Mouse (Mus musculus) limb, embryonic 12.5 days (tissue): ENCODE data around the gene Rhbdf1. TPM values are rescaled to one million over a fixed set of nuclear protein-coding genes. Genes with fewer than 3 reads are reported as not detected.
A peak's percentile ranks its signal among the peaks of the same experiment; 100 is the strongest.

Source experiments
- ATAC-seq: fragments of 200-750 bp; cut with Nextera tagmentation; 2 replicates; pipeline ENCODE4 v1.8.0; 2017; ENCODE audit warnings: low read depth, moderate TSS enrichment; ENCODE audit not compliant: insufficient number of reproducible peaks, insufficient read depth, low FRiP score, low TSS enrichment
- H3K27ac ChIP-seq: fragments of 300-500 bp; sonication (generic); 2 replicates; pipeline ENCODE4 v1.5.1; 2016; ENCODE audit warnings: mild to moderate bottlenecking, moderate library complexity
- H3K27me3 ChIP-seq: fragments of 300-500 bp; sonication (generic); 2 replicates; pipeline ENCODE4 v1.6.1; 2016; ENCODE audit warnings: mild to moderate bottlenecking, moderate library complexity
- H3K36me3 ChIP-seq: fragments of 300-500 bp; sonication (generic); 2 replicates; pipeline ENCODE4 v1.6.1; 2016; ENCODE audit warnings: mild to moderate bottlenecking, moderate library complexity
- H3K4me1 ChIP-seq: fragments of 300-500 bp; sonication (generic); replicated peaks from 2 replicates; pipeline ENCODE4 v1.6.1; 2016
- H3K4me2 ChIP-seq: fragments of 300-500 bp; sonication (generic); 2 replicates; pipeline ENCODE4 v1.6.1; 2016; ENCODE audit warnings: mild to moderate bottlenecking, moderate library complexity
- H3K4me3 ChIP-seq: fragments of 300-500 bp; sonication (generic); replicated peaks from 2 replicates; pipeline ENCODE4 v1.5.1; 2016; ENCODE audit warnings: mild to moderate bottlenecking
- H3K9ac ChIP-seq: fragments of 300-500 bp; sonication (generic); replicated peaks from 2 replicates; pipeline ENCODE4 v1.6.1; 2016; ENCODE audit warnings: mild to moderate bottlenecking, moderate library complexity
- H3K9me3 ChIP-seq: fragments of 300-500 bp; sonication (generic); 2 replicates; pipeline ENCODE4 v1.6.1; 2016; ENCODE audit warnings: mild to moderate bottlenecking, moderate library complexity
- WGBS: fragments of 180-500 bp; shearing (Covaris S2); methylation state at CpG from one replicate; pipeline ENCODE4 v1.1.7; 2016; 5-methylcytosine and 5-hydroxymethylcytosine counted together
- polyA plus RNA-seq: library from polyadenylated mRNA; unstranded; fragments of >200 nt; fragmentation: Nextera tagmentation; extraction: Ambion mirVana; gene quantifications from 2 replicates; pipeline ENCODE4 v1.2.1, GENCODE M21; 2016

Rhbdf1 gene
- polyA plus RNA-seq, 1 experiment from 2014 or later = 39.8 TPM

DNA sequence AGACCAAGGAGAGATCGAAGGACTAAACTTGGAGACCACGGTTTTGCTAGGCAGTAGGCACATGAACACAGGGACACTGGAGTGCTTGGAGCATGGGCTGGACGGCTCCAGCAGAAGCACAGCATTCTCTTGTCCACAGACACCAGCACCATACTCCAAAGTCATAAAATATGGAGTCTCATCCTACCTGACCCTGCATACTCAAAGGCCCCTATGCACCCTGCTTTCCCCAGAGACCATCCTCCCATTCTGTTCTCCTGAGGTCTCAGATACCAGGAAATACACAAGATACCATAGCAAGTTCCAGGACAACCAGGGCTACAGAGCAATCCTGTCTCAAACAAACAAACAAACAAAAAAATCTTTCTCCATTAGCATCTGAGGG is 15.3 kb upstream of the Rhbdf1 start:
- no peak overlapping the region for H3K9ac ChIP-seq
- H3K27ac ChIP-seq = no peak overlapping the region; the same call in 1 of the 2 replicates
- H3K9me3 ChIP-seq = no peaks in the 10 kb centered on the region
- H3K4me1 ChIP-seq = no peaks in the 10 kb centered on the region
- no peak overlapping the region for H3K4me3 ChIP-seq
- whole genome bisulfite sequencing = 96% methylated on average over 3 of the region's 3 CpGs
- no peaks in the 10 kb centered on the region for H3K27me3 ChIP-seq
- ATAC-seq = no peak
- H3K36me3 ChIP-seq = peaks cover 80% of the 10 kb centered on the region
- no peak overlapping the region for H3K4me2 ChIP-seq

DNA sequence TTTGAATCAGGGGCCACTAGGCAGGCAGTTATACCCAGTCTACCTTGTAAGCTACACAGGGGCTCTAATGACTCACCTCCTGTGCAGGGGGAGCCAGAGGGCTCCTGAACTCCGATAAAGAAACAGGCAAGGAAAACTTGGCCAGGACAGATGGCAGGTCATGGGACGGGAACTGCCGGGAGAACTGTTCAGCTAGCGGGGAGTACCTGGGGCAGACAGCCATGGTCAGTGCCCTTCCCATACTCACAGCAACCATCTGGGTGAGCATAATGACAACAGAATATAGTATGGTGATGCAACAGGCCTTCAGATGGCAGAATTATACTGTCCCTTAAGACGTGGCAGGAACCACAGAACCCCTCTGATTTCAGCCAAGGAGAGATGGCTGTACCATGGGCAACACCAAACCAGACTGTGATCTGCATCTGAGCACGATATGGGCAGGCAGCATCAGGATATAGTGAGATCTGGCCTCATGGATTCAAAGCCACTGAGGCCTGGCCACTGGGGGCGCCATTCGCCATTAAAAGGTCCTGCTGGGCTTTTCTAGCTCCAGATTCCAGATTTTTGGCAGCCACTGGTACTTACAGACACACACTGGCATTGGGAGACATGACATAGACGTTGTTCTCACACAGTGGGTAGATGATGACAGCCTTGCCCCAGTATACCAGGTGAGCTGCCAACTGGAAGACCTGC is 14.8 kb upstream of the Rhbdf1 start:
- H3K4me3 ChIP-seq = no peak overlapping the region
- no peak overlapping the region for H3K9ac ChIP-seq
- no peaks in the 10 kb centered on the region for H3K27me3 ChIP-seq
- 59% methylated on average over 9 of the region's 9 CpGs for WGBS
- ATAC-seq = no peak
- peaks cover 82% of the 10 kb centered on the region for H3K36me3 ChIP-seq
- no peaks in the 10 kb centered on the region for H3K9me3 ChIP-seq
- no peaks in the 10 kb centered on the region for H3K4me1 ChIP-seq
- no peak overlapping the region for H3K4me2 ChIP-seq
- H3K27ac ChIP-seq = no peak overlapping the region; the same call in 1 of the 2 replicates

DNA sequence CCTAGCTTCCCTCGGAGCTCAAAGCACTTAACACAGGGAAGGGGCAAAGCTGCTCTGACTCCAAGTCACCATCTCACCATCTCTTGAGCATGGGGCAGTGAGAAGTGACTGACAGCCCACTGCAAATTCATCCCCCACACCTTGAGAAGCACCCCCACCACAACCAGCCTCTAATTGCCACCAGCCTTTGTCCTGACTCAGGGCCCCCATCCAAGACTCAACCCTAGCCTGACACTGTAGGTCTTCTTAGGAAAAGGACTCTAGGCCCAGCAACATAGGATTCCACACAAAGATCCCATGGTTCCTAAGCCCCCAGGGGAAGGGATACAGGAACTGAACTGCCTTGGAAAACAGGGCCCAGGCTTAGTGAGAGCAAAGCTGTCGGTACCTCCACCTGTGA is 14.0 kb upstream of the Rhbdf1 start:
- ATAC-seq = no peak
- 79% methylated on average over 2 of the region's 2 CpGs for WGBS
- Histone ChIP-seq H3K27ac (no peak overlapping the region), H3K27me3 (no peaks in the 10 kb centered on the region), H3K4me1 (no peaks in the 10 kb centered on the region), H3K9me3 (no peaks in the 10 kb centered on the region), H3K9ac (no peak overlapping the region), H3K4me3 (no peak overlapping the region), H3K4me2 (no peak overlapping the region), H3K36me3 (peaks cover 82% of the 10 kb centered on the region)

- H3K27ac ChIP-seq = no peak overlapping the region
- no peak overlapping the region for H3K4me3 ChIP-seq
- H3K4me1 ChIP-seq = no peaks in the 10 kb centered on the region
- no peak overlapping the region for H3K9ac ChIP-seq
- no peaks in the 10 kb centered on the region for H3K9me3 ChIP-seq
- peaks cover 82% of the 10 kb centered on the region for H3K36me3 ChIP-seq
- 71% methylated on average over 3 of the region's 3 CpGs for WGBS
- H3K4me2 ChIP-seq = no peak overlapping the region
- H3K27me3 ChIP-seq = no peaks in the 10 kb centered on the region
- no peak for ATAC-seq
These were observed 13.5 kb upstream of the Rhbdf1 start for GRCm38 (mm10) chr11:32235646-32236045.

DNA sequence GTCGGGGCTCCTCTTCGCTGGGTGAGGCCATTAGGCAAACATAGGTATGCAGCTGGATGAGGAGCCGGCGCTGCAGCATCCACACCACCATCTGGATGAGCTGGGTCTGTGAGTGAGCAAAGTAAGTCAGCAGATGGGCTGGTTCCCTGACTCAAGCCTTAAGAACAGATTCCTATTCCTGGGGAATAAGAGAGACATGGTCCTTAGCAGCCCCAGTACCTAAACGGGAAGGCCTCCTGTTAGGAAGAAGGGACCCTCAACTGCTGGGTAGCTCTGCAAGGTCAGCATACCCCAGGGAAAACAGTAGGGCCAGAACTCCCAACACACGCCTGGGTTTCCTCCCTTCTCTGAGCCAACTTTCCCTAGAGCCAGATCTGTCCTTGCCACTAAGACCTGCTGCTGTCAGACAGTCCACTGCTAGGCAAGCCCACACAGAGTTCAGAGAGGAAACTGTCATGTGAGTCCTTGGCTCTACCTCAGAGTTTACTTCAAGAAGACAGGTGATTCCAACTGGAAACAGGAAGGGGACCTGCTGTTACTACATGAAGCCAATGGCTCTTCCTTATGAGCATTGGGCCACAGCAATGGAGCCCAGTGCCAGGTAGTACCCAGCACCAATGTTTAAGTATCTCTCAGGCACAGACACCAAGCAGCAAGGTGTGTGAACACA is 12.9 kb upstream of the Rhbdf1 start:
- Histone ChIP-seq H3K27me3 (no peaks in the 10 kb centered on the region), H3K36me3 (peaks cover 82% of the 10 kb centered on the region), H3K4me2 (no peak overlapping the region), H3K27ac (no peak overlapping the region), H3K9me3 (no peaks in the 10 kb centered on the region), H3K4me3 (no peak overlapping the region), H3K4me1 (no peaks in the 10 kb centered on the region), H3K9ac (no peak overlapping the region)
- 86% methylated on average over 6 of the region's 6 CpGs for WGBS
- ATAC-seq = no peak

DNA sequence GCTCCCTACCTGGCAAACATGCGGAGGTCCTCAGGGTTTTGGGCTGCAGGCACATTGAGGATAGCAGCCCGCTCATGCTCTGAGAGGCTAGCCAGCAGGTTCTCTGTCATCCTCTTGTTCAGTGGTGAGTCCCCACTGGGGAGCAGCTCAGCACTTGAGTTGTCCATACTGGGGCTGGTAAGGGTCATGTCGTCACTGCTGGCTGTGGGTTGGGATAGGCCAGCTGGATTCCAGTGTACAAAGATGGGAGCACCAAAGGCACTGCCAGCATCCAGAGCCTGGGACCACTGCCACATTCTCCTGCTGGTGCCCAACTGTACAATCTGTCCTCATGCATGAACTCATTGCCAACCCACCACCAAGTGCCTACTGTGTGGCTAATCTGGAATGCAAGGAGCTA is 11.8 kb upstream of the Rhbdf1 start:
- H3K36me3 ChIP-seq = peaks cover 86% of the 10 kb centered on the region
- 92% methylated on average over 3 of the region's 3 CpGs for WGBS

GRCm38 (mm10) chr11:32232848-32233247 is 10.7 kb upstream of the Rhbdf1 start:
- 61% methylated on average over 10 of the region's 10 CpGs for WGBS
- Histone ChIP-seq H3K4me3 (no peak overlapping the region), H3K4me2 (no peak overlapping the region), H3K27ac (no peak overlapping the region), H3K9ac (no peak overlapping the region), H3K9me3 (no peaks in the 10 kb centered on the region), H3K36me3 (peaks cover 91% of the 10 kb centered on the region), H3K27me3 (no peaks in the 10 kb centered on the region), H3K4me1 (no peaks in the 10 kb centered on the region)
- ATAC-seq = no peak

More for the DNA sequence above, 11.8 kb upstream of the Rhbdf1 start:
- ATAC-seq = no peak
- no peaks in the 10 kb centered on the region for H3K4me1 ChIP-seq
- H3K9ac ChIP-seq = no peak overlapping the region
- H3K27me3 ChIP-seq = no peaks in the 10 kb centered on the region
- no peaks in the 10 kb centered on the region for H3K9me3 ChIP-seq
- no peak overlapping the region for H3K27ac ChIP-seq
- H3K4me2 ChIP-seq = no peak overlapping the region
- no peak overlapping the region for H3K4me3 ChIP-seq

GRCm38 (mm10) chr11:32231125-32231524 is 9.0 kb upstream of the Rhbdf1 start:
- Histone ChIP-seq H3K9me3 (no peaks in the 10 kb centered on the region), H3K4me3 (no peak overlapping the region), H3K9ac (no peak overlapping the region), H3K36me3 (peaks cover 80% of the 10 kb centered on the region), H3K27ac (no peak overlapping the region), H3K27me3 (no peaks in the 10 kb centered on the region), H3K4me1 (peaks cover 11% of the 10 kb centered on the region), H3K4me2 (no peak overlapping the region)
- WGBS = 80% methylated on average over 2 of the region's 2 CpGs
- ATAC-seq = no peak

GRCm38 (mm10) chr11:32230220-32230619 is 8.1 kb upstream of the Rhbdf1 start:
- WGBS = 84% methylated on average over 4 of the region's 4 CpGs
- no peak overlapping the region for H3K9ac ChIP-seq
- no peaks in the 10 kb centered on the region for H3K27me3 ChIP-seq

GRCm38 (mm10) chr11:32228292-32228845 is 6.3 kb upstream of the Rhbdf1 start:
- Histone ChIP-seq H3K4me3 (no peak overlapping the region), H3K27me3 (peaks cover 4% of the 10 kb centered on the region; the same call in 1 of the 2 replicates), H3K27ac (no peak overlapping the region), H3K4me1 (peaks cover 30% of the 10 kb centered on the region), H3K36me3 (peaks cover 54% of the 10 kb centered on the region), H3K4me2 (no peak overlapping the region), H3K9me3 (no peaks in the 10 kb centered on the region), H3K9ac (0 out of 2 replicates have a peak overlapping the region, but pooled peaks have one; percentile 3)
- ATAC-seq = no peak
- 92% methylated on average over 3 of the region's 3 CpGs for WGBS

More at GRCm38 (mm10) chr11:32230220-32230619, 8.1 kb upstream of the Rhbdf1 start:
- H3K27ac ChIP-seq = no peak overlapping the region
- no peak overlapping the region for H3K4me3 ChIP-seq
- H3K4me1 ChIP-seq = peaks cover 20% of the 10 kb centered on the region
- no peaks in the 10 kb centered on the region for H3K9me3 ChIP-seq
- peaks cover 73% of the 10 kb centered on the region for H3K36me3 ChIP-seq
- H3K4me2 ChIP-seq = no peak overlapping the region
- no peak for ATAC-seq

GRCm38 (mm10) chr11:32227555-32227954 is 5.5 kb upstream of the Rhbdf1 start:
- peaks cover 36% of the 10 kb centered on the region for H3K4me1 ChIP-seq
- no peak overlapping the region for H3K27ac ChIP-seq
- peak overlapping the region; percentile 74; the same call in 1 of the 2 replicates for H3K4me2 ChIP-seq

More at GRCm38 (mm10) chr11:32227555-32227954, 5.5 kb upstream of the Rhbdf1 start:
- no peak overlapping the region for H3K4me3 ChIP-seq
- H3K36me3 ChIP-seq = peaks cover 46% of the 10 kb centered on the region
- H3K9me3 ChIP-seq = no peaks in the 10 kb centered on the region
- H3K27me3 ChIP-seq = peaks cover 9% of the 10 kb centered on the region
- WGBS = 89% methylated on average over 9 of the region's 9 CpGs
- ATAC-seq = no peak
- 0 out of 2 replicates have a peak overlapping the region, but pooled peaks have one; percentile 80 for H3K9ac ChIP-seq
